Mouse (Mus musculus) C2C12 (cell line): Measurements from ENCODE around the gene Gm20219. TPM values are rescaled to one million over a fixed set of nuclear protein-coding genes. Genes with fewer than 3 reads are reported as not detected.
A peak's percentile ranks its signal among the peaks of the same experiment; 100 is the strongest.

Source experiments
- H3K27me3 ChIP-seq: one replicate; pipeline ENCODE4 v1.6.1; 2011; ENCODE audit not compliant: control insufficient read depth, insufficient read depth, insufficient read length
- H3K36me3 ChIP-seq: one replicate; pipeline ENCODE4 v1.6.1; 2011; ENCODE audit not compliant: control insufficient read depth, insufficient read depth
- H3K4me3 ChIP-seq: one replicate; pipeline ENCODE4 v1.5.1; 2011; ENCODE audit warnings: mild to moderate bottlenecking, control low read depth; ENCODE audit not compliant: poor library complexity, insufficient read depth, severe bottlenecking
- H3K79me2 ChIP-seq: one replicate; pipeline ENCODE4 v1.6.1; 2011; ENCODE audit not compliant: control insufficient read depth, insufficient read depth
- H3K79me3 ChIP-seq: one replicate; pipeline ENCODE4 v1.6.1; 2011; ENCODE audit warnings: low read depth, control low read depth
- H3ac ChIP-seq: one replicate; pipeline ENCODE3; 2011; ENCODE audit warnings: low read depth; ENCODE audit not compliant: control insufficient read depth, insufficient read length
- CEBPB ChIP-seq: IDR thresholded peaks from one replicate; pipeline ENCODE4 v1.6.1; 2011; ENCODE audit warnings: low read depth, mild to moderate bottlenecking, control low read depth, moderate library complexity
- CTCF ChIP-seq: IDR thresholded peaks from one replicate; pipeline ENCODE4 v1.5.1; 2011; ENCODE audit not compliant: control insufficient read depth, insufficient read depth, insufficient read length
- FOSL1 ChIP-seq: IDR thresholded peaks from one replicate; pipeline ENCODE4 v1.8.0; 2011; ENCODE audit warnings: mild to moderate bottlenecking, low read length; ENCODE audit not compliant: poor library complexity, insufficient read depth, severe bottlenecking
- MAX ChIP-seq: IDR thresholded peaks from one replicate; pipeline ENCODE4 v1.6.1; 2011; ENCODE audit warnings: mild to moderate bottlenecking, control low read depth
- MYOD1 ChIP-seq: IDR thresholded peaks from one replicate; pipeline ENCODE4 v1.6.1; 2011; ENCODE audit warnings: low read depth; ENCODE audit not compliant: control insufficient read depth, insufficient read length
- MYOG ChIP-seq: IDR thresholded peaks from one replicate; pipeline ENCODE4 v1.6.1; 2011; ENCODE audit not compliant: control insufficient read depth, insufficient read length; ENCODE audit errors: extremely low read depth
- USF1 ChIP-seq: IDR thresholded peaks from one replicate; pipeline ENCODE4 v1.6.1; 2011; ENCODE audit warnings: low read depth, mild to moderate bottlenecking, control low read depth, moderate library complexity
- polyA plus RNA-seq: library from polyadenylated mRNA; unstranded; fragments of >200 nt; fragmentation: generic; extraction: Trizol; gene quantifications from one replicate; pipeline ENCODE4 v1.2.1, GENCODE M21; 2012; ENCODE audit warnings: missing spikeins

Gm20219 gene
- polyA plus RNA-seq, 1 experiment, result 0.09 TPM

DNA sequence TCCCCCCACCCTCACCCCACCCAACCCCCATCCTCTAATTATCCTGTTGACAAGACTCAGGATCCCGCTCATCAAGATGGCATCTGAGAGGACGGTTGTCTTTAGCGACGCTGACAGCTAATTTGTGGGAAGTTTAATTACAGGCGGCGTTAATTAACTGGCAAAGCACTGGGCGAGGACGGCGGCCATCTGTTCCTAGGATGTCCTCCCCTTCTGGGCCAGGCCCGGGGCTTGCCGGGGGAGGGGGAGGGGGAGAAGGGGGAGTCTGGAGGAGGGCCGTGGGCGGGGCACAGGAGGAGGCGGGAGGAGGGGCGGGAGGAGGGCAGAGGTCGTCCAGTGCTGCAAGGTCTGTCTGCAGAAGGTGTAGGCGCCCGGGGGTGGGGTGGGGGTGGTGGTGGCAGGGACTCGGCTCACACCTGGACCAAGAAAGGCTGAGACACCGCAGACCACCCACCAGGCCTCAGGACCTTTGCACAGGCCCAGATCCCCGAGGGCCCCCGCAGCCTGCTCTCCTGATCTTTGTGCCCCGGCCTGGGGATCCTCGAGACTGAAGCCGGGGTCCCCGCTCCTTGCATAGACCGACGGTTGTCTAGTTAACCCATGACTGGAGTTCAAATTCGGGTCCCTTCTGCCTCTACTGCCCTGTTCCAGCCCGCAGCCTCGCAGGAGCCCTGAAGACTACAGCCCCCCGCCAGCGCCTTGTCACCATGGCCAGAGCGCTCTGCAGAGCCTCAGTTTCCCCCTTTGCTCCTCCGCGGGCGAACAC lies 44.3 kb downstream of the Gm20219 start:
- H3K27me3 ChIP-seq, result no peaks in the 10 kb centered on the region

GRCm38 (mm10) chr17:56509021-56509640 lies 45.1 kb downstream of the Gm20219 start:
- Histone ChIP-seq H3K4me3 (no peak overlapping the region), H3K27me3 (no peaks in the 10 kb centered on the region)

More for the DNA sequence above, 44.3 kb downstream of the Gm20219 start:
- H3K79me3 ChIP-seq, result no peaks in the 10 kb centered on the region
- TF ChIP-seq MAX, result no peak
- no peak for TF ChIP-seq CTCF
- no peak for TF ChIP-seq FOSL1
- no peak for TF ChIP-seq CEBPB
- TF ChIP-seq MYOD1, result no peak
- TF ChIP-seq USF1, result no peak
- H3K4me3 ChIP-seq, result no peak overlapping the region
- H3K36me3 ChIP-seq, result no peaks in the 10 kb centered on the region
- no peak overlapping the region for H3ac ChIP-seq
- H3K79me2 ChIP-seq, result no peaks in the 10 kb centered on the region

GRCm38 (mm10) chr17:56507161-56508068 lies 46.8 kb downstream of the Gm20219 start:
- TF ChIP-seq USF1 (peak; percentile 22), FOSL1 (no peak), MYOD1 (peak; percentile 47), MYOG (no peak), CTCF (no peak), MAX (peak; percentile 49), CEBPB (no peak)

More at GRCm38 (mm10) chr17:56509021-56509640, 45.1 kb downstream of the Gm20219 start:
- Histone ChIP-seq H3K79me2 (no peaks in the 10 kb centered on the region), H3K36me3 (no peaks in the 10 kb centered on the region), H3K79me3 (no peaks in the 10 kb centered on the region), H3ac (no peak overlapping the region)
- no peak for TF ChIP-seq MYOD1
- TF ChIP-seq MAX, result no peak
- TF ChIP-seq CTCF, result no peak
- TF ChIP-seq USF1, result no peak
- TF ChIP-seq FOSL1, result no peak
- TF ChIP-seq CEBPB, result no peak
- TF ChIP-seq MYOG, result no peak

DNA sequence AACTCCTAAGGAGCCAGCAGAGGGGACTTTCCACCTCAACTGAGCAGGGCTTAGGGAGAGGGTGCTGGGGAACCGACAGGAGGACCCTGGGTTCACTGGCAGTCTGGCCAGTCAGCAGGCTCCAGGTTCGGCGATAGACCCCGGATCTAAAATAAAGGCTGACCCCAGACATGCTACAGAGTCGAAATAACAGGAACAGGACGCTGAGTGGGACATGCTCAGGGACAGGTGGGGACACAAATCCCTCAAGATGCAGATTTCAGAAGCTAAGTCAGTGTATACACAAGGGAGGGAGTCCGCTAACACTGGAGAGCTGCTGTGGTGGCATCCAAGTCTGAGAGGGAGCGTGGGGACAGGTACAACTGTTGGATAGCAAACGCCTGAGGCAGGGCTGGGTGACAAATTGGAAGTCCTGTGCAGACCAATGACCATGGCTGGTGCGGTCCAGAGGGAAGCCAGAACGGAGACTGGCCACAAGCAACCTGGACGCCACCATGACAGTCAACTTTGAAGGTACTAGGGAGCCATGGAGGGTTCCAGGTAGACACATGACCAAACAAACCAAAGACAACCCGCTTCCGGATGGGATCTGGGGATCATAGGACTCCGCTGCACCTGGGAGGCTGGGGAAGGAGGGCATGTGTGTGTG lies 47.6 kb downstream of the Gm20219 start:
- Histone ChIP-seq H3K79me3 (no peaks in the 10 kb centered on the region), H3K79me2 (no peaks in the 10 kb centered on the region), H3ac (no peak overlapping the region), H3K36me3 (no peaks in the 10 kb centered on the region), H3K4me3 (no peak overlapping the region), H3K27me3 (no peaks in the 10 kb centered on the region)
- TF ChIP-seq CTCF, result no peak
- TF ChIP-seq CEBPB, result no peak

More at GRCm38 (mm10) chr17:56507161-56508068, 46.8 kb downstream of the Gm20219 start:
- no peaks in the 10 kb centered on the region for H3K79me2 ChIP-seq
- H3K36me3 ChIP-seq, result no peaks in the 10 kb centered on the region
- H3ac ChIP-seq, result peak overlapping the region; percentile 70
- no peaks in the 10 kb centered on the region for H3K79me3 ChIP-seq
- H3K4me3 ChIP-seq, result peak overlapping the region; percentile 37
- H3K27me3 ChIP-seq, result no peaks in the 10 kb centered on the region

DNA sequence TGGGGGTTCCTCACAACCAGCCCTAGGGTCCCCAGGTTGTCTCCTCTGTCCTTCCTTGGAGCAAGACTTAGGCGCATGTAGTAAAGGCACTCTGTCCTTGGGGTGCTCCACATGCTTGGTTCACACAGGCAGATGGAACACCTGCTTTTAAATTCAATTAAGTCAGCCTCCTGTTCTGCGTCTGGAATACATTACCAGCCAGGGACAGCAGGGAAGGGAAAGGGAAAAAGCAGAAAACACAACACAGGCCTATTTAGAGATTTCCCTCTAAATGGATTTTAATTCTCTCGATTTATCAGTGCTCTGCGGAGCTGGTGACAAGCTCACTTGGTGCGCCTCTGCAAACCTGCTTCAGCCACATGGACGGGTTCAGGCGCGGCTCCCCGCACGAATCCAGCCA lies 48.8 kb downstream of the Gm20219 start:
- no peaks in the 10 kb centered on the region for H3K79me3 ChIP-seq
- H3K36me3 ChIP-seq, result no peaks in the 10 kb centered on the region
- no peaks in the 10 kb centered on the region for H3K79me2 ChIP-seq
- TF ChIP-seq MYOG, result no peak
- no peak for TF ChIP-seq CEBPB
- TF ChIP-seq MYOD1, result no peak
- TF ChIP-seq USF1, result no peak
- no peak for TF ChIP-seq CTCF
- TF ChIP-seq MAX, result no peak
- no peak for TF ChIP-seq FOSL1
- no peak overlapping the region for H3K4me3 ChIP-seq
- H3K27me3 ChIP-seq, result no peaks in the 10 kb centered on the region
- H3ac ChIP-seq, result no peak overlapping the region
